Mouse (Mus musculus) WW6 (cell line): ENCODE results near the gene Socs5.
A peak's percentile ranks its signal among the peaks of the same experiment; 100 is the strongest.

Experiments used
- DNase-seq: peaks from one replicate; pipeline ENCODE4 v3.0.0-alpha.2; 2013; ENCODE audit warnings: low read depth, low spot score

The Socs5 gene

DNA sequence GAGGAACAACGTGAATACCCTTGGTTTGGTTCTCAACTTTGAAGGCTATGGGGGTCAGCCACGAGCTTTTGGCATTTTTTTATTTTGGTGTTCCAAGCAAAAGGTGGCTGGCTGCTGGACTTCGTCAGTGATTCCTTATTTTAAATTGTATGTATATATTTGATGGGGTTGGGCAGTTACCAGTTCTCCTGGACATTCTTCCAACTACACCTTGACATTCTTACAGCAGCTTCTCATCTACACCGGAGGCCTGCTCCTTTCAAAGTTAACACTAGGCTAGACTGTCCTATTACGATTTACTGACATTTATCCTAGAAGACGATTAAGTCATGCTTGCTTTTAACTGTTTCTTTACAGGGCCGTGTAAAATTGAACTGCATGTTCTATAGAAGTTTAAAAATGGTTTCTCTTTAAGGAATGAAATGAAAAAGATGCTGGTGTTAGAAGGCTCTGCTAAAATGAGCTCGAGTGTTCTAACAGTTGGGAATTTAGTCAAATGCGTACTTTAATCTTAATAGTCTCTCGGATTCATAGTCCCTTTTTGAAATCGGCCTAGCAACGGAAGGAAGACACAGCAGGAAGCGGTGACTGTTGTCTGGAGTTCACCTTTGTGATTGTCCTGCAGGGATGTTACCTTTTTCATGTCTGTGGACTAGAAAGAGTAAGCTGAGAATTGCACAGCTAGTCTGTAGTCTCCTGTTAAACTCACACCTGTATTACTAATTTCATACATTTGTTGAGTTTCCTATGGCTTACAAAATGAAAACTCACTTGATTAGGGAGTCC, 1.2 kb downstream of the Socs5 start:
- no peak for DNase-seq

DNA sequence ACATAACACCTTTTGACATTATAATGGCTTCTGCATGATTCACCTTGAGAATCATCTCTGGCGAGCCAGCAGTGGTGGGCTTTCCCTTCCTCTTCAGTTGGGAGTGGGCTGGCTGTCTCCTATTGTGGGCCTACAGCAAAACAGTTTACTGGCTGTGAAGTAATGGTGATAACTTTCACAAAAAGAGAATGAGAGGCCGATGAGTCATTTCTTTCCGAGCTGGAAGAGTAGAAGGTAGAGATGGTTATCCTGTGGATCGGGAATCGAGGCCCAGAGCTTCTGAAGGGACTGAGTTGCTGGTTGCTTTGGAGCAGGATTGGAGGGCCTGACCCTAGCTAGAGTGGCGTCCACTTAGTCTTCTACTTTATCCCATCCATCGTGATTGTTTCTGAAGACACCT, 2.0 kb downstream of the Socs5 start:
- no peak for DNase-seq

DNA sequence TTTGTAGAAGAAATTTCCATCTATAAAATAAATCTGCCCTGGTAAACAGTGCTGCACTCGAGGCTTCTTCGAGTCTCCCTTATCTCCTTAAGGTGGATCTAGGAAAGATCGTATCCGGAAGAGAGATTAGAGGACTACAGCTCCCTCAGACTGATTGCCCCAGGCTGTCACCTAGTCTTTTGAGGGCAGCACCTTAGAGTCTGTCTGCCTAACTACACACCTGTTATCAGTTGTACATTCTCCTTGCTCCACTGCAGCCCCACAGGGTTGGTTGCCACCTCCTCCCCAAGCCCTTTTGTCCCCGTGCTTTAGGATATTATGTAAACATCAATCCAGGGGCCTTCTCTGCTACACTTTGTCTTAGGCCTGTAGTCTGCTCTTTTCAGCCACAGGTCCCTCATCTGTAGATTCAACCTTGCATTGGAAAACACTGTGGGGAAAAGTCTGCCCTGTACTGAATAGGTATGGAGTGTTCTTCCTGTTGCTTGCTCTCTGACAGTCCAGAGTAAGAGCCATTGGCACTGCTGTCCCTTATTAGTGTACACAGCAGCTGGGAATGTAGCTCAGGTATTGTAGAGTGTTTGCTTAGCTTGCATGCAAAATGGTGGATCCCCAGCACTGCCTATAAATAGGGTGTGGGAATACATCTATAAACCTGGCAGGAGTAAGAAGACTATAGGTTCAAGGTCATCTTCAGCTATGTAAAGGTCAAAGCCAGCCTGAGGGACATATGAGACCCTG, 5.5 kb downstream of the Socs5 start:
- no peak for DNase-seq

DNA sequence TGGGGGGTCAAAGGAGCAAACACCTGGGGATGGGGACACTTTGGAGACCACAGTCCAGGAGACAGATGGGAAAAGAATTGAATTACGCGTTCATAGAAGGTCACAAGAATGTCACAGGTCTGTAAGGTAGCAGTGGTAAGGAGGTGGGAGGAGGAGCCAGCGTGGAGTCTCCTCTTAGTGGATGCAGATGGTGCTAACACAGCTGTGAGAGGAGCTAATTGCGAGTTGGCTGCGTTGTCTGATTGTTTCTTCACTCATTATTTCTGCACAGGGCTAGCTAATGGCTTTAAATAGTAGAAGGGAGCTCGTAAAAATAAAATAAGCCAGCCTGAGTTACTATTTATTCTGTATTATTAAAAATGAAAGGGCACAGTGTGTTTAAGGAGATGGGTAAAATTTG, 8.1 kb downstream of the Socs5 start:
- no peak for DNase-seq

GRCm38 (mm10) chr17:87118966-87119526, 11.6 kb downstream of the Socs5 start:
- no peak for DNase-seq

- no peak for DNase-seq
These were observed 17.9 kb downstream of the Socs5 start for GRCm38 (mm10) chr17:87125344-87125743.

DNA sequence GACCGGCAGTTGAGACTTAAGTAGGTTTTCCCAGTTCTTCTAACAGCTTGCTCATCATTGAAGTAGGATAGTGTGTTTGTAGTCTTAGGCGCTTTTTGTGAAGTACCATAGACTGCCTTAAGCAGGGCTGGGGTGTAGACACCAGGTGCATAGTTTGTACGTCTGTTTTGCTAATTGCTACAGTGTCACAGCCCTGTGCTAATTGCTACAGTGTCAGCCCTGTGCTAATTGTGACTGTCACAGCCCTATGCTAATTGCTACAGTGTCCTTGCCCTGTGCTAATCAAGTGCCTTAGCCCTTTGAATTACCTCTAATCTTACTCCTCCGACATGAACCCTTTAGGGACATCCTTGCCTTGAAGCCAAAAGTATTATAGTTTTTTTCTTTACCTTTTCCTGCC, 24.8 kb downstream of the Socs5 start:
- no peak for DNase-seq

DNA sequence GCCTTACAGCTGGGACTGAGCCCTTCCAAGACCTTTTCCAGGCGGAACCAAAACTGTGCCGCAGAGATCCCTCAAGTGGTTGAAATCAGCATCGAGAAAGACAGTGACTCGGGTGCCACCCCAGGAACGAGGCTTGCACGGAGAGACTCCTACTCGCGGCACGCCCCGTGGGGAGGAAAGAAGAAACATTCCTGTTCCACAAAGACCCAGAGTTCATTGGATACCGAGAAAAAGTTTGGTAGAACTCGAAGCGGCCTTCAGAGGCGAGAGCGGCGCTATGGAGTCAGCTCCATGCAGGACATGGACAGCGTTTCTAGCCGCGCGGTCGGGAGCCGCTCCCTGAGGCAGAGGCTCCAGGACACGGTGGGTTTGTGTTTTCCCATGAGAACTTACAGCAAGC, 26.3 kb downstream of the Socs5 start:
- DNase-seq, result peak; percentile 16

- DNase-seq, result no peak
These were observed 27.2 kb downstream of the Socs5 start for GRCm38 (mm10) chr17:87134631-87135030.

GRCm38 (mm10) chr17:87135741-87136140, 28.3 kb downstream of the Socs5 start:
- no peak for DNase-seq

DNA sequence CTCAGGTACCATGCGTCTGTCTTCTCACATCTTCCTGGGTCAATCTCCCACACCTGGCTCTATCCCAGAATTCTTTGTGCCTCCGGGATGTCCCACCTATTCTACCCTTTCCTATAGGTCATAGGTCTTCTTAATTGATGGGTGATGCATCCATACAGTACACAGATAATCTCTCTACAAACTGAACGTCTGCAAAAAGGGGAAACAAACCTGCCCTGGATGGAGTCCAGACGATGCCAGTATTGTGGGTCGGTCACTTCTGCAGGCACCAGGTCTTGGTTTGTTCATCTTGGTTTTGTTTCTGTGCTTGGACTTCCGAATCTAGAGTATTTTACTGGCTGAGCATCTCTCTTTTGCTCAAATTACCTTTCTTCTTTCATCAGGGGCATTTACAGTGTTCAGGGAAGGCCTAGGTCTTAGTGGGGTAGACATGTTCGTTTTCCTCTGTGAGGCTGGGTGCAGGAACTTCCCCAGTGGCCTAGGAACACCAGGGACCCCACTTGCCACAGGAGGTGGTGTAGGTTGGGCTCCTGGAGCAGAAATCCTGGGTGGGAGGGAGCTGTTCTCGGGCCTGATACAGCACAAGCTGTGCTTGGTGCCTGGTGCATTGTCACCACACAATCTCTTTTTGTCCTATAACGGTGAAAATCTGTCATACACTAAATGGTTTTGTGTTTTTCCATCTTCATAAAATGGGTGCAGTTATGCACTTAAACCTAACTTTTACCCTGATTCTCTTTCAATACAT, 33.9 kb downstream of the Socs5 start:
- no peak for DNase-seq

- no peak for DNase-seq
These were observed 34.8 kb downstream of the Socs5 start for GRCm38 (mm10) chr17:87142271-87142670.

DNA sequence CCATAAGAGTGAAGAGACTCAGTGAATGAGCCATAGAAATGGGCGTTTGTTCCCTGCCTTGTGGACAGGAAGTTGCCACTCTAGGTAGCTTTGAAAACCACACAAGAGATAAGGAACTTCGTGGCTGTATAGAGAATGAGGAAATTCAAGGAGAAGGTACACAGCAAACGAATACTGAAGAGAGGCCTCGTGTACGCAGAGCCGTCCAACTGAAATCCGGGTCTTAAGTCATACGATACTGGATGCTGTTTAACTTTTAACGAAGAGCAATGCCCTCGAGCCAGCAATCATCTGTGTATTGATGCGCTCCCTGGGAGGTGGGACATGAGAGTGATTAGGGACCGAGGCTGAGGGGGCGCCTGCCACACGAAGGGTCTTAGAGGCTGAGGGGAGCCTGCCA, 35.7 kb downstream of the Socs5 start:
- DNase-seq, result no peak

DNA sequence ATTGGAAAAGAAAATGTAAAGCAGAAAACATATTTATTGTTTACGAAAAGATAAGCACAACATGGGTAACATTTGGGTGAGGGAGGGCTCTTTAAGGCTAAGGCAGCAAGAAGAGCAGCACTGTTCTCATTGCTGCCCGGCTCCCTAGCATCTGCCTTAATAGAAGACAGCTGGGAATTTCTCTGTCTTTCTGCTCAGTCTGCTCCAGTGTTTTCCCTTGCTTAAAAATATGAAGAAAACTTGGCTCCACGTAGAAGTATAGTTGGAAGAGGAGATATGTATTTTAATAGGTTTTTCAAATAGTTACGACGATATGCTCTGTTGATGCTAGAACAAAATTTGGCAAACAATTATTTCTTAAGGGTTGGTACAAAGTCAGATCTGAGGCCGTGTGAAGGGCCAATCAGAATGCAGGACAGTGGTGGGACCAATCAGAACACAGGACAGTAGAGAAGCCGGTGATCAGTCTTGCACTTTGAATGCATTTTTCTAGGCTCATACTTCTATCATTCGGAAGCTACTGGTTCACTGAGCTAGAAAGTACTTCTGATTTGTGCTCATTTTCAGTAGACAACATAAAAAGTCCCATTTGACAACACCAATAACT, 39.0 kb downstream of the Socs5 start:
- no peak for DNase-seq

GRCm38 (mm10) chr17:87149762-87150161, 42.3 kb downstream of the Socs5 start:
- no peak for DNase-seq

- DNase-seq, result no peak
These were observed 45.5 kb downstream of the Socs5 start for GRCm38 (mm10) chr17:87152984-87153383.

DNA sequence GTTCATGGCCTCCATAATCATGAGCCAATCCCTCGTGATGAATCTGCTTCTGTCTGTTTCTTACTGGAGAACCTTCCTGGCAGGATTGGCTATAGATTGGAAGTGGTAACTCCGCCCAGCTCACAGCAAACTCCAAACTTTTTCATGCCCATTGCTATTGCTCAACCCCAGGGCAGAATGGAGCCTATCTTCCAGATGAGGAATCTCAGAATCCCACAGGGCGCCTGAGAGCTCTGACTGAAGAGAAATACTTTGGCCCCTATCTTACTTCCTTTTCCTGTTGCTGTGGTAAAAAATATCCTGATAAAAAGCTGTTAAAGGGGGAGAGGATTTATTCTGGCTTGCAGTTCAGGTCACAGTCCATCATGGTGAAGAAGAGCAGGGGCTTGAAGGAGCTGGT, 48.2 kb downstream of the Socs5 start:
- no peak for DNase-seq

DNA sequence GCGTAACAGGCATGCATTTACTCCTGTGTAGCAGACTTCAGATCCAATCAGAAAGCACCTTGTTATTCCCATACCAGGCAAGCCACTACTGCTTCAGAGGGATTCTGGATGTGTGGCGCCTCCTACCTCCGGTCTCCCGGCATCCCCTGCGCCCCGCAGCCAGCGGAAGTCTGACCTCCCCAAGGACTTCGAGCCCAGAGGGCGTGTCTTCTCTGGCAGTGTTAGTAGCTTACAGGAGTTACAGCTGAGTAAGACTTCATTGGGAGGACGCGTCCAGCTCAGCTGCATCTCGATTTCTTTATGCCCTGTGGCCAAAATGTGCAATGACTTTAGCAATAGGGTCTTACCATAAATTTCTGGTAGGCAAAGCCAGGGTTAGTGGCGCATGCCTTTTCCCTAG, 50.3 kb downstream of the Socs5 start:
- DNase-seq, result peak; percentile 48

GRCm38 (mm10) chr17:87158597-87158996, 51.1 kb downstream of the Socs5 start:
- DNase-seq, result no peak

- DNase-seq, result no peak
These were observed 52.8 kb downstream of the Socs5 start for GRCm38 (mm10) chr17:87160270-87160669.

- DNase-seq, result no peak
These were observed 56.9 kb downstream of the Socs5 start for GRCm38 (mm10) chr17:87164312-87164922.
